In the genomic region with DNA sequence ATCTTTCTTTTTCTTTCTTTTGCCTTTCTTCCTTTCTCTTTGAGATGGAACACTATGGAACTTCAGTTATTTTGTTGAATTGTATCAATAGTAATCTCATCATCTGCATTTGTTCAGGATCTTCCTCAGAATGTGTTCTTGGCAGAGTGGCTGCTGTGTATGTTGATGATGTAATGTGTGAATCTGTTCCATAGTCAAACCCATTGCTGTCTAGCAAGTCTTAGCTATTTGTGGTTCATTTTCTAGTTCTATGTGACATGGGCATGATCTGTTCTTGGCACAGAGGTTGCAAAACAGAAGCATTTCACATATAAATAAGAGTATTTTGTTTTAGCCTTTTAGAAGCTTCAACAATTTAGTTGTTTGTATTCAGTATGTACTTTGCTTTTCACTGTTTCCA, we compare ENCODE assay signal across 26 mouse cellular contexts.
"Had no signal": no experiment of that assay in that cellular context is flagged by ENCODE, and none has a peak within 500 bp of the region (broad histone marks: within the 10 kb centered on the region; RNA-seq: fewer than 3 reads in every experiment).

No protein-coding gene starts in this region.

- H3K4me2 ChIP-seq: heart, embryonic 11.5 days; heart, embryonic 13.5 days; heart, embryonic 15.5 days; hindbrain, embryonic 13.5 days; hindbrain, embryonic 15.5 days; kidney, embryonic 15.5 days; limb, embryonic 13.5 days; limb, embryonic 15.5 days; liver, embryonic 12.5 days had no signal

- H3K9me3 ChIP-seq: heart, embryonic 13.5 days; heart, embryonic 15.5 days; hindbrain, embryonic 13.5 days; hindbrain, embryonic 15.5 days; kidney, embryonic 15.5 days; limb, embryonic 13.5 days; limb, embryonic 15.5 days; liver, embryonic 12.5 days had no signal

- H3K27me3 ChIP-seq: heart, embryonic 13.5 days; heart, embryonic 15.5 days; hindbrain, embryonic 13.5 days; hindbrain, embryonic 15.5 days; kidney, embryonic 15.5 days; limb, embryonic 13.5 days; limb, embryonic 15.5 days; liver, embryonic 12.5 days had no signal

- ATAC-seq: hindbrain, postnatal 0 days; intestine, embryonic 16.5 days; liver, embryonic 12.5 days had no signal

- H3K4me3 ChIP-seq: heart, adult 2 months; heart, embryonic 13.5 days; heart, embryonic 15.5 days; hindbrain, embryonic 13.5 days; hindbrain, embryonic 15.5 days; kidney, embryonic 15.5 days; limb, embryonic 13.5 days; limb, embryonic 15.5 days; liver, embryonic 12.5 days had no signal

- H3K36me3 ChIP-seq: heart, embryonic 13.5 days; heart, embryonic 15.5 days; hindbrain, embryonic 13.5 days; hindbrain, embryonic 15.5 days; kidney, embryonic 15.5 days; limb, embryonic 13.5 days; limb, embryonic 15.5 days; liver, embryonic 12.5 days had no signal

- DNase-seq: gastrocnemius, postnatal 14 days; gastrocnemius, postnatal 36 days; heart, adult 11 months; heart, adult 2 months; heart, postnatal 14 days; heart, postnatal 36 days; kidney, adult 11 months; kidney, adult 2 months; kidney, adult 9 months; kidney, postnatal 14 days; kidney, postnatal 36 days; layer of hippocampus, postnatal 36 days; left cerebral cortex, postnatal 4 days had no signal

- H3K4me1 ChIP-seq: heart, embryonic 13.5 days; heart, embryonic 15.5 days; hindbrain, embryonic 13.5 days; hindbrain, embryonic 15.5 days; kidney, embryonic 15.5 days; limb, embryonic 13.5 days; limb, embryonic 15.5 days; liver, embryonic 12.5 days had no signal

- H3K9ac ChIP-seq: heart, embryonic 13.5 days; heart, embryonic 15.5 days; hindbrain, embryonic 13.5 days; hindbrain, embryonic 15.5 days; kidney, embryonic 15.5 days; limb, embryonic 13.5 days; limb, embryonic 15.5 days; liver, embryonic 12.5 days; liver, embryonic 14.5 days had no signal

- H3K27ac ChIP-seq: heart, adult 2 months; heart, embryonic 13.5 days; heart, embryonic 15.5 days; hindbrain, embryonic 13.5 days; hindbrain, embryonic 15.5 days; hindbrain, postnatal 0 days; kidney, embryonic 15.5 days; kidney, postnatal 0 days; limb, embryonic 13.5 days; limb, embryonic 15.5 days; liver, embryonic 12.5 days; liver, embryonic 14.5 days had no signal
